Mouse (Mus musculus): Measurements from ENCODE around the gene Cntn4. TPM values are rescaled to one million over a fixed set of nuclear protein-coding genes. Genes with fewer than 3 reads are reported as not detected.

Cntn4 gene
- total RNA-seq, 2 experiments from 2014 or later, result 0.07 to 0.15 TPM

DNA sequence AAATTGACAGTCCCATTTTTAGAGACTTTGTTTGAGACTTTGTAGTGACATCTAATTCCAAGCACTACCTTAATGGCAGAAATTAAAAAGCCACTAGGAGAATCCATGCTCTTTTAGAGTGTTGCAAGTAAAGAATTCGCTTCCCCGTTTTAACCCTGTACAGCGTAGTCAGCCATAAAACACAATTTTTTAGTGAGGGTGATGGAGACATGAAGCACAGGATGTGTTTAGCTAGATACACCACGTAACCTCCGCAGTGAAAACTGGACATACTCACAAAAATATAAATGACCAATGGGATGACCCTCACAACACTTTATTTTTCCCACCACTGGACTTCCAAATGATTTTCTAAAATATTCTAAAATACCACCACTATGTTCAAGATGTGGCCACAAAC, 1069.8 kb downstream of the Cntn4 start:
- intact Hi-C loops (cut with DNase I), result no loop called here
- no peak for DNase-seq

DNA sequence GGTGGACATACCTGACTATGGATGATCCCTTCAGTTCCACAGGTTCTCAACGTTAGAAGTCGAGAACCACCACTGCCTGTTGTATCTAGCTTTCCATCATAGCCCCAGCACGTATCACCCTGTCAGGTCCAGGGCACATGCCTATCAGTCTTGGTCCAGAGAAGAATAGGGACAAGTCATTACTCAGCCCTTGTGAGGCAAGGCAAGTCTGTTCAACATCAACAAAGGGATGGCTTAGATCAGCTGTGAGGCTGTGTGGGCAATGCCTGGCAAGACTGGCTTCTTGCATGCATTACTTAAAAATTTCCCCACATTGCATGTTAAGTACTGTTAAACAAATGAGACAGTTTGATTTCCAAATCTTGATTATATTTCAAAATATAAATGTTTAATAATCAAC, 1070.3 kb downstream of the Cntn4 start:
- intact Hi-C loops (cut with DNase I), result no loop called here
- no peak for DNase-seq

All from heart, postnatal 10 days (tissue).